Mouse (Mus musculus) ES-E14 (cell line): ENCODE data around the gene Erbb4.

Source experiments
- CHD2 ChIP-seq: IDR thresholded peaks from 2 replicates; pipeline ENCODE4 v1.6.1; 2014; ENCODE audit warnings: mild to moderate bottlenecking, low read depth, low read length, inconsistent platforms
- HCFC1 ChIP-seq: IDR thresholded peaks from 2 replicates; pipeline ENCODE4 v1.6.1; 2012; ENCODE audit warnings: low read length, inconsistent platforms, borderline replicate concordance; ENCODE audit not compliant: insufficient read depth
- MAFK ChIP-seq: IDR thresholded peaks from 2 replicates; pipeline ENCODE4 v1.6.1; 2014; ENCODE audit warnings: mild to moderate bottlenecking, low read depth, low read length, inconsistent platforms; ENCODE audit not compliant: insufficient read depth
- ZC3H11A ChIP-seq: IDR thresholded peaks from 2 replicates; pipeline ENCODE4 v1.6.1; 2012; ENCODE audit warnings: low read depth, mild to moderate bottlenecking, inconsistent platforms, low read length, borderline replicate concordance
- ZNF384 ChIP-seq: IDR thresholded peaks from 2 replicates; pipeline ENCODE4 v1.6.1; 2012; ENCODE audit warnings: low read depth, low read length, inconsistent platforms

DNA sequence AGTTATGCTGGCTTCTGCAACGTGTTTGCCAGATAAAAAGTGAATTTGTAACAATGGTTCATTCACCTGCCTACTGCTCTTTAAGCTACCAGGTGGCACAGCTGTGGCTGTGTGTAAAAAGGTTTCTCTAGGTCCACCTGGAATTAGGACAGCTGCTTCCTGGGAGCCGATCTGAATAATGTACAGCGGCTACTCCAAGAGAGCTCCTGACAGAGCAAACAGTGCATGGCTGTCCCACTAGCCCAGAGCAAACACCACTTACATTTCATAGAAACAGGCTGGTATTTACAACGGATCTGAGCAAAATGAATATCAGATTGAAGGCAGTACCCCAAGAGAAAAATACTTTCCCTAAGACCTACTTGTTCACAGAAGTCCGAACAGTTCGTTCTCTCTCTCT is 1058.0 kb downstream of the Erbb4 start:
- TF ChIP-seq CHD2, result no peak
- no peak for TF ChIP-seq HCFC1
- no peak for TF ChIP-seq ZNF384
- no peak for TF ChIP-seq MAFK
- TF ChIP-seq ZC3H11A, result no peak
